Mouse (Mus musculus) kidney, postnatal 0 days (tissue): ENCODE data around the gene Ceacam19. TPM values are rescaled to one million over a fixed set of nuclear protein-coding genes. Genes with fewer than 3 reads are reported as not detected.
"Not testable (repeated sequence)": the region's sequence is repeated elsewhere in the genome, so short reads cannot be mapped to it uniquely, and the experiment has no call there.

Experiments
- ATAC-seq: fragments of 200-750 bp; cut with Nextera tagmentation; replicated peaks from 2 replicates; pipeline ENCODE4 v1.8.0; 2017; ENCODE audit warnings: low read depth, moderate number of reproducible peaks, moderate TSS enrichment, moderate library complexity; ENCODE audit not compliant: low FRiP score
- DNase-seq: peaks from one replicate; pipeline ENCODE4 v3.0.0-alpha.2; 2016; ENCODE audit warnings: low spot score
- H3K27ac ChIP-seq: fragments of 300-500 bp; sonication (generic); 2 replicates; pipeline ENCODE4 v1.5.1; 2014; ENCODE audit warnings: mild to moderate bottlenecking
- H3K27me3 ChIP-seq: fragments of 300-500 bp; sonication (generic); 2 replicates; pipeline ENCODE4 v1.6.1; 2014; ENCODE audit warnings: low read length, mixed read lengths; ENCODE audit not compliant: insufficient read depth
- H3K36me3 ChIP-seq: fragments of 300-500 bp; sonication (generic); 2 replicates; pipeline ENCODE4 v1.6.1; 2014; ENCODE audit warnings: low read length, mixed read lengths; ENCODE audit not compliant: insufficient read depth
- H3K4me1 ChIP-seq: fragments of 300-500 bp; sonication (generic); replicated peaks from 2 replicates; pipeline ENCODE4 v1.6.1; 2014; ENCODE audit warnings: antibody characterized with exemption, low read length, mixed read lengths; ENCODE audit not compliant: insufficient read depth
- H3K4me2 ChIP-seq: fragments of 300-500 bp; sonication (generic); 2 replicates; pipeline ENCODE4 v1.6.1; 2014; ENCODE audit warnings: mild to moderate bottlenecking, low read length, moderate library complexity, mixed read lengths
- H3K4me3 ChIP-seq: fragments of 300-500 bp; sonication (generic); replicated peaks from 2 replicates; pipeline ENCODE4 v1.5.1; 2014; ENCODE audit warnings: low read depth, low read length
- H3K9ac ChIP-seq: fragments of 300-500 bp; sonication (generic); 2 replicates; pipeline ENCODE4 v1.6.1; 2014; ENCODE audit warnings: low read depth, low read length
- H3K9me3 ChIP-seq: fragments of 300-500 bp; sonication (generic); replicated peaks from 2 replicates; pipeline ENCODE4 v1.6.1; 2016; ENCODE audit warnings: low read length, inconsistent platforms, mixed read lengths
- CTCF ChIP-seq: IDR thresholded peaks from 2 replicates; pipeline ENCODE4 v1.5.1; 2016; ENCODE audit warnings: antibody characterized with exemption, low read depth, mild to moderate bottlenecking, moderate library complexity
- WGBS: fragments of 180-500 bp; shearing (Covaris S2); extraction: QIAGEN DNeasy Blood & Tissue Kit; methylation state at CpG from one replicate; pipeline ENCODE4 v1.1.7; 2014; 5-methylcytosine and 5-hydroxymethylcytosine counted together
- polyA plus RNA-seq: library from polyadenylated mRNA; unstranded; fragments of >200 nt; fragmentation: Nextera tagmentation; extraction: Ambion mirVana; gene quantifications from 2 replicates; pipeline ENCODE4 v1.2.1, GENCODE M21; 2015

Gene Ceacam19
- 0.08 and 0.13 TPM in 2 replicates for polyA plus RNA-seq

GRCm38 (mm10) chr7:19887849-19888248 is at the start of gene Ceacam19:
TSS of gene Ceacam19 (minus strand) at chr7:19887965.
- Histone ChIP-seq H3K36me3 (no peaks in the 10 kb centered on the region), H3K27me3 (no peaks in the 10 kb centered on the region), H3K9me3 (no peaks in the 10 kb centered on the region), H3K27ac (no peak within 1 kb of the TSS), H3K4me1 (no peaks in the 10 kb centered on the region), H3K4me2 (no peak within 1 kb of the TSS), H3K9ac (no peak within 1 kb of the TSS), H3K4me3 (no peak within 1 kb of the TSS)
- WGBS, result 61% methylated on average over 7 of the region's 7 CpGs
- no peak for DNase-seq
- ATAC-seq, result no peak
- TF ChIP-seq CTCF, result no peak

DNA sequence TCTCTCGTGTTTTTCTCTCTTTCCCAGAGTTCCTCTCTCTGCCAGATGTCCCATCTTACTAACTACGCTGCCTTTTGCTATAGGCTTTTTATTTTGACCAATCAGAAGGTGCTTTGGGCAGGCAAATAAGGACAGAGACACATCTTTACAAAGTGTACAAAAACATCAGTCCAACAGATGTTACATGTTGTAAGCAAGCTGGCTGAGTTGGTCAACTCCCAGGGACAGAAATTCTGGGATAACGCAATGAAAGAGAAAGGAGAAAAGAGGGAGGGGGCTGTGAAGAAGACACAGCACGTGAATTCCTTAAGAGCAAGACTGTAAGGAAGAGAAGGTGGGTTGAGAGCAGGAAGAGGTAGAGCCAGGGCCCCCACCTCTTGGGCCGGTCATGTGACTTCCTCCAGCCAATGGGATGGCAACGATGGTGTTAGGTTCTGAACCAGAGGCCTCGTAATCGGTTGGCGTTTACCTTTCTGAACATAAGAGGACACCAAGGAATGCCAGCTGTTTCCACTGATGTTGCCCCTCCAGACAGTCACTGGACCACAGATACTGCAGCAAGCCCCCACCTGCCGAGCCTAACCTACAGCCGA is 49.6 kb upstream of the Ceacam19 start:
- Histone ChIP-seq H3K27ac (no peak overlapping the region), H3K27me3 (no peaks in the 10 kb centered on the region), H3K4me2 (no peak overlapping the region), H3K4me1 (peaks cover 10% of the 10 kb centered on the region), H3K9me3 (no peaks in the 10 kb centered on the region), H3K4me3 (no peak overlapping the region), H3K9ac (no peak overlapping the region), H3K36me3 (no peaks in the 10 kb centered on the region)
- DNase-seq (no peak), ATAC-seq (no peak)
- no peak for TF ChIP-seq CTCF
- WGBS, result 87% methylated on average over 11 of the region's 11 CpGs

DNA sequence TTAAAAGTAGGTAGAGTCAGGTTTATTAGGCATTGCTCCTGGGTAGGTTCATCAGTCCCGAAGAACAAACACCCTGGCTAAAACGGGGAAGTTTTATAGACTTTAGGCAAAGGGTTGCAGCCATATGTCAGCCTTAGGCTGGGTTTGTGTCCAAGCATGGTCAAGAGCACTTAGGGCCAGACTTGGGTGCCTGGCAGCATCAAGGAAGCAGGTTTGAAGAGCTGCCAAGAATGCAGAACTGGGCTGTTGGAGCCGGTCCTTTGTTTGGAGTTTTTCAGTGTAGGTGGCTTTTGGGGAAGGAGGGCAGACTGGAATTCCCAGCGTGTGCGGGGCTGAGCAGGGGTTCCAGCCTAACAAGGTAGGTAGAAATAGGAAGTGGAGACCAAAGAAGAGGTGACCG is 48.2 kb upstream of the Ceacam19 start:
- no peaks in the 10 kb centered on the region for H3K9me3 ChIP-seq
- H3K4me2 ChIP-seq, result no peak overlapping the region
- no peaks in the 10 kb centered on the region for H3K27me3 ChIP-seq
- no peak for ATAC-seq
- peaks cover 10% of the 10 kb centered on the region for H3K4me1 ChIP-seq
- no peak for DNase-seq
- TF ChIP-seq CTCF, result no peak
- H3K9ac ChIP-seq, result no peak overlapping the region
- WGBS, result 62% methylated on average over 6 of the region's 6 CpGs
- no peaks in the 10 kb centered on the region for H3K36me3 ChIP-seq
- H3K27ac ChIP-seq, result no peak overlapping the region
- no peak overlapping the region for H3K4me3 ChIP-seq

GRCm38 (mm10) chr7:19935171-19935751 is 47.5 kb upstream of the Ceacam19 start:
- Histone ChIP-seq H3K4me2 (no peak overlapping the region), H3K36me3 (no peaks in the 10 kb centered on the region), H3K4me3 (no peak overlapping the region), H3K9ac (no peak overlapping the region), H3K9me3 (no peaks in the 10 kb centered on the region), H3K27ac (0 out of 2 replicates have a peak overlapping the region, but pooled peaks have one; percentile 19), H3K27me3 (no peaks in the 10 kb centered on the region), H3K4me1 (peaks cover 10% of the 10 kb centered on the region)
- DNase-seq, result no peak
- no peak for ATAC-seq
- WGBS, result 64% methylated on average over 20 of the region's 20 CpGs
- TF ChIP-seq CTCF, result no peak

DNA sequence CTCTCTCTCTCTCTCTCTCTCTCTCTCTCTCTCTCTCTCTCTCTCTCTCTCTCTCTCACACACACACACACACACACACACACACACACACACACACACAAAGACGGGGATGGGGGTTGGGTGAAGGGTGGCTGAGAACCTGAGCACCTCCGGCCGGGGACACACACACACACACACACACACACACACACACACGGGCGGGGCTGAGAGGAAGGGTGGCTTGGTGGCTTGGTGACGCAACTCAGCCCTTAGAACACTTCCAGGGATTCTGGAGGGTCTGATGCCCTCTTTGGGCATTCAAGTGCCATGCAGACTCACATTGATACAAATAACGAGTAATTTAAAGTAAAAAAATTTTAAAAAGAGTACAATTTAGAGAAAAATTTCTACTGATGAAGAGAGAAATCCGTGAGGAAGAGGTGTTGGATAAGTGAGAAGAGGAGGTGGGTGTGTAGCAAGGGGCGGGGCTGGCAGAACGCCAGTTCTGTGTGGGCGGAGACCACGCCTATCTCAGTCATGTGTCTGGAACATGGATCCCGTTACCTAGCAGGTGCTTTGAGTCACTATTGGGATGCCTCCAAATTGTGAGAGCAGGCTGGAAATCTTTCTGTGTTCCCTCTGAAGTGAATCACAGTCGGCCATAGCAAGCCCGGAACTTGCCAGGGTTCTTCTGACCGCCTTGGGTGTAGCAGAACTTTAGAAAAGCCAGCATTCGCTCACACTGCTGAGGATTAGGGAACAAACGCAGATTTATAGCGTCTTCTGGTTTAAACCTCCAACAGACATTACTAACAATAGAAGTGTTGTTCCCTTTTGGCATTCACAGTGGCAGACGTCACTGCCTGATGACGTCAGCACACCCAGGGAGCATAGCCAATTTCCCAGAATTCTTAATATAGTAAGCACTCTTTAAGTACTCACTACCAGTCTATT is 45.4 kb upstream of the Ceacam19 start:
- DNase-seq, result peak; percentile 53
- Histone ChIP-seq H3K27me3 (no peaks in the 10 kb centered on the region), H3K9me3 (no peaks in the 10 kb centered on the region), H3K4me1 (peaks cover 10% of the 10 kb centered on the region), H3K4me2 (peak overlapping the region; percentile 26), H3K27ac (no peak overlapping the region), H3K36me3 (no peaks in the 10 kb centered on the region), H3K4me3 (peak overlapping the region; percentile 13; the same call in 1 of the 2 replicates), H3K9ac (no peak overlapping the region)
- no peak for TF ChIP-seq CTCF
- peak; percentile 65 for ATAC-seq
- WGBS, result 15% methylated on average over 21 of the region's 21 CpGs

DNA sequence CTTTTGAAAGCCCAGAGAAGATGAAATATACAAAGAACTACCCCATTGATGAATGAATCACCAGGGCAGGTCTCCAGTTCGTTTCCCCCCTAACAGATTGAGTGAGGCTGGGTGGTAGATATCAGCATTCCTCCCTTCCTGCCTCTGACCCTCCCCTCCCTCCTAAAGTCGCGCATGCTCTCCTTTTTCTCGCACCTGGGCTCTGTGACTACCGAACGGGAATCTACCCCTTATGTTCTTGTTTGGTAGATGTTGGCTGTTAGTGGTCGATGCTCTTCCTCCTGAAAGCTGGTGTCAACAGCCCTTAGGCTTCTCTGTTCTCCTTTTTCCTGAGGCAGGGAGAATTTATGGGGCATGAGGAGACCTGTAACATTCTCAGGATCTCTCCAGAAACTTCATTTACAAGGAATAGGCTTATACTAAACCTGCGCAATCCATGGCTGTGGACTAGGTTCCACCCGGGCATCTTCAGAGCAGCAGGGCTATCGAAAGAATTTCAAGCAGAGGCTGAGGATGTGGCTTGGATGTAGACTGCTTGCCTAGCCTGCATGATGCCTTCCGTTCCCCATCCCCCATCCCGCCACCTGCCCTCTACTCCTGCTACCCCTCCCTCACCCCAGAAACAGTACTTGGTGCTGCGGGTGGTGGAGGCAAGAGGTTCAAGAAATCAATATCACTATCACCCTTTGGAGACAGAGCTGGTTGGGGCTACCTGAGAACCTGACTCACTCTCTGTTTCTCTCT is 44.5 kb upstream of the Ceacam19 start:
- DNase-seq (no peak), ATAC-seq (no peak)
- no peak for TF ChIP-seq CTCF
- H3K9ac ChIP-seq, result no peak overlapping the region
- H3K9me3 ChIP-seq, result no peaks in the 10 kb centered on the region
- H3K4me3 ChIP-seq, result no peak overlapping the region
- H3K4me2 ChIP-seq, result no peak overlapping the region
- no peaks in the 10 kb centered on the region for H3K27me3 ChIP-seq
- H3K36me3 ChIP-seq, result no peaks in the 10 kb centered on the region
- WGBS, result 26% methylated on average over 13 of the region's 13 CpGs
- H3K4me1 ChIP-seq, result peaks cover 10% of the 10 kb centered on the region
- H3K27ac ChIP-seq, result no peak overlapping the region

DNA sequence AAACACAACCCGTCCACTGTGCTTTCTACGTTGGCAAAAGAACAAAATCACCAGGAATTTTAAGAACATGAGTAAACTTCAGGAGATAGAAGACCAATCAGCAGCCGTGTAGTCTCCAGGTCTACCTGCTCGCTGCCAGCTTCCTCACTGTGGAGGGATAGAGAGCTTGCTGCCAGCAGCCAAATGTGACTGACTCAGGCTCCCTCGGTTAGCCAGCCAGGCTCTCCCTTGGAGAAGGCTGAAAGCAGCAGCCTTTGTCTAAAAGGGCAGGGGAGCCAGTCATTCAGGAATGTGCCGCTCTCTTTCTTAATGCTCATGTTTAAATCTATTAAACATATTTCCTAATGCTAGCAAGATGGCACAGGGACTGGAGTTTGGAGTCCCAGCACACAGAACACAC is 42.7 kb upstream of the Ceacam19 start:
- not testable (repeated sequence) for H3K27me3 ChIP-seq, ATAC-seq, H3K27ac ChIP-seq, H3K4me3 ChIP-seq, DNase-seq, H3K36me3 ChIP-seq, H3K9ac ChIP-seq, H3K4me2 ChIP-seq, H3K9me3 ChIP-seq, H3K4me1 ChIP-seq
- 82% methylated on average over 6 of the region's 6 CpGs for WGBS
